Mouse (Mus musculus) lung, postnatal 0 days (tissue): Measurements from ENCODE around the gene Hoxb9. TPM values are rescaled to one million over a fixed set of nuclear protein-coding genes. Genes with fewer than 3 reads are reported as not detected.

ENCODE experiments used
- ATAC-seq: fragments of 200-750 bp; cut with Nextera tagmentation; 2 replicates; pipeline ENCODE4 v1.8.0; 2017; ENCODE audit warnings: moderate library complexity
- DNase-seq: peaks from one replicate; pipeline ENCODE4 v3.0.0-alpha.2; 2016; ENCODE audit warnings: low spot score
- H3K27ac ChIP-seq: fragments of 300-500 bp; sonication (generic); 2 replicates; pipeline ENCODE4 v1.5.1; 2014; ENCODE audit warnings: antibody characterized with exemption, mild to moderate bottlenecking, low read length, mixed read lengths
- H3K27me3 ChIP-seq: fragments of 300-500 bp; sonication (generic); replicated peaks from 2 replicates; pipeline ENCODE4 v1.6.1; 2014; ENCODE audit warnings: low read length, mixed read lengths; ENCODE audit not compliant: insufficient read depth
- H3K36me3 ChIP-seq: fragments of 300-500 bp; sonication (generic); 2 replicates; pipeline ENCODE4 v1.6.1; 2014; ENCODE audit warnings: low read length, mixed read lengths; ENCODE audit not compliant: insufficient read depth
- H3K4me1 ChIP-seq: fragments of 300-500 bp; sonication (generic); 2 replicates; pipeline ENCODE4 v1.6.1; 2014; ENCODE audit warnings: antibody characterized with exemption, low read depth, low read length, mixed read lengths; ENCODE audit not compliant: insufficient read depth
- H3K4me2 ChIP-seq: fragments of 300-500 bp; sonication (generic); replicated peaks from 2 replicates; pipeline ENCODE4 v1.6.1; 2014; ENCODE audit warnings: low read depth, mild to moderate bottlenecking, low read length, moderate library complexity, mixed read lengths
- H3K4me3 ChIP-seq: fragments of 300-500 bp; sonication (generic); 2 replicates; pipeline ENCODE4 v1.5.1; 2014; ENCODE audit warnings: low read depth, low read length
- H3K9ac ChIP-seq: fragments of 300-500 bp; sonication (generic); replicated peaks from 2 replicates; pipeline ENCODE4 v1.6.1; 2014; ENCODE audit warnings: low read depth, mild to moderate bottlenecking
- H3K9me3 ChIP-seq: fragments of 300-500 bp; sonication (generic); 2 replicates; pipeline ENCODE4 v1.6.1; 2016; ENCODE audit warnings: low read length, mixed read lengths
- CTCF ChIP-seq: IDR thresholded peaks from 2 replicates; pipeline ENCODE4 v1.5.1; 2016; ENCODE audit warnings: antibody characterized with exemption, mild to moderate bottlenecking
- EP300 ChIP-seq: IDR thresholded peaks from 2 replicates; pipeline ENCODE4 v1.6.1; 2016; ENCODE audit warnings: antibody characterized with exemption, mild to moderate bottlenecking, control low read depth
- WGBS: fragments of 180-500 bp; shearing (Covaris S2); extraction: QIAGEN DNeasy Blood & Tissue Kit; methylation state at CpG from one replicate; pipeline ENCODE4 v1.1.7; 2014; 5-methylcytosine and 5-hydroxymethylcytosine counted together
- microRNA counts: library from miRNA; unstranded; fragments of <30 nt; microRNA quantifications from one replicate; lab custom pipeline; 2015
- microRNA-seq: library from miRNA; unstranded; fragments of <30 nt; microRNA quantifications from one replicate; pipeline ENCODE4, GENCODE M21; 2016
- polyA plus RNA-seq: library from polyadenylated mRNA; unstranded; fragments of >200 nt; fragmentation: Nextera tagmentation; extraction: Ambion mirVana; gene quantifications from 2 replicates; pipeline ENCODE4 v1.2.1, GENCODE M21; 2015

Gene Hoxb9
- polyA plus RNA-seq, 1 experiment from 2014 or later, result not detected

GRCm38 (mm10) chr11:96325747-96326212 is 54.5 kb downstream of the Hoxb9 start:
- Histone ChIP-seq H3K36me3 (no peaks in the 10 kb centered on the region), H3K27me3 (0 out of 2 replicates have a peak, but pooled peaks cover 4% of the 10 kb centered on the region), H3K4me1 (no peaks in the 10 kb centered on the region), H3K4me3 (peak overlapping the region; percentile 22), H3K9ac (peak overlapping the region; percentile 46), H3K27ac (peak overlapping the region; percentile 82), H3K9me3 (no peaks in the 10 kb centered on the region), H3K4me2 (peak overlapping the region; percentile 52)
- DNase-seq, result no peak
- TF ChIP-seq CTCF (no peak), EP300 (no peak)
- 20% methylated on average over 22 of the region's 22 CpGs for WGBS
- no peak for ATAC-seq

MicroRNAs encoded within 50 kb of the gene (microRNA counts, 519-probe panel; counts per million panel counts)
- microRNA mmu-miR-10a (lab: Ali Mortazavi, UCI) (5,506 counts per million, percentile 71 among the panel's probes with 10 or more counts), microRNA mmu-miR-196a (lab: Ali Mortazavi, UCI) (2,813 counts per million, percentile 12 among the panel's probes with 10 or more counts)

Small RNAs within 50 kb of the gene (microRNA-seq; reads per million reads assigned to microRNA genes)
- gene Mir10a, result 22,339 reads per million, percentile 97 among the genes with 10 or more reads in this experiment
- 2.2 reads per million for gene Mir196a-1

Other genes with a start within 250 kb of the Hoxb9 start
- gene Gip, start 246.9 kb upstream of the Hoxb9 start, polyA plus RNA-seq, result not detected in 2 replicates
- gene Snf8, start 236.6 kb upstream of the Hoxb9 start, polyA plus RNA-seq, result 72.9 and 77.9 TPM in 2 replicates
- 29.6 and 31.6 TPM in 2 replicates for gene Ube2z, start 206.1 kb upstream of the Hoxb9 start, polyA plus RNA-seq
- gene Atp5g1, start 195.8 kb upstream of the Hoxb9 start, polyA plus RNA-seq, result 324 and 382 TPM in 2 replicates
- gene Calcoco2, start 159.5 kb upstream of the Hoxb9 start, polyA plus RNA-seq, result 0.74 and 0.98 TPM in 2 replicates
- gene Ttll6, start 137.7 kb upstream of the Hoxb9 start, polyA plus RNA-seq, result 0.99 and 1.3 TPM in 2 replicates
- not detected in 2 replicates for gene Hoxb13, start 77.1 kb upstream of the Hoxb9 start, polyA plus RNA-seq
- gene Hoxb8, start 10.4 kb downstream of the Hoxb9 start, polyA plus RNA-seq, result 0.23 and 0.35 TPM in 2 replicates
- 1.3 and 1.9 TPM in 2 replicates for gene Hoxb7, start 15.2 kb downstream of the Hoxb9 start, polyA plus RNA-seq
- gene Hoxb6, start 21.0 kb downstream of the Hoxb9 start, polyA plus RNA-seq, result 7.3 and 7.4 TPM in 2 replicates
- gene Hoxb5, start 31.9 kb downstream of the Hoxb9 start, polyA plus RNA-seq, result 16.8 and 17.3 TPM in 2 replicates
- 2.6 and 3.0 TPM in 2 replicates for gene Hoxb4, start 46.8 kb downstream of the Hoxb9 start, polyA plus RNA-seq
- 1.5 and 2.2 TPM in 2 replicates for gene Hoxb3, start 51.9 kb downstream of the Hoxb9 start, polyA plus RNA-seq
- 16.5 and 16.9 TPM in 2 replicates for gene Hoxb2, start 79.1 kb downstream of the Hoxb9 start, polyA plus RNA-seq
- not detected in 2 replicates for gene Hoxb1, start 94.3 kb downstream of the Hoxb9 start, polyA plus RNA-seq
- 0.73 and 1.0 TPM in 2 replicates for gene Skap1, start 193.1 kb downstream of the Hoxb9 start, polyA plus RNA-seq